ENCODE assay signal across 8 mouse cellular contexts in the genomic region with DNA sequence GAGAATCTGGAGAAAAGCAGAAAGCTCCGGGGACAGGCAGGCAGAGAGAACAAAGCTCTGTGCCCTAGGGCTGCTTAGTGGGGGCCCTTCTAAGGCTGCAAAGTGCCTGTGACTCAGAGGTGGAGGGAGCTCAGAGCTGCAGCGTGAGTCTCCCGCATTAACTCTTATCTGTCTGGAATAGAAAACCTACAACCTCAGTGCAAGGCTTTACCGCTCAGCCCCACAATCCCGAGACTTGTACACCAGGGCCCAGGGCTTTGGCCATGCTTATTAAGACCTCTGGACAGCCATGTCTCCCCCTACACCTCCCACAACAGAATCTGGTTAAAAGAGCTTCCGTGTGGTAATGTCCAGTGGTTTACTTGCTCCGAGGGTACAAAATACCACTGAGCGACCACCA. TPM values are rescaled to one million over a fixed set of nuclear protein-coding genes. Genes with fewer than 3 reads are reported as not detected.
DNase-seq lines count a peak whose midpoint lies in the region; ATAC-seq and TF ChIP-seq lines count a peak whose summit lies in the region.

No protein-coding gene starts in this region.

- peak overlapping the region; percentile 64 for H3K4me3 ChIP-seq in lung, embryonic 14.5 days (ENCODE audit: low read depth, low read length)
- H3K4me3 ChIP-seq in embryonic facial prominence, embryonic 12.5 days: peak overlapping the region; percentile 67
- peak overlapping the region; percentile 64 for H3K4me3 ChIP-seq in limb, embryonic 13.5 days
- H3K4me3 ChIP-seq in stomach, embryonic 14.5 days (ENCODE audit: low read depth, low read length): peak overlapping the region; percentile 65

- TF ChIP-seq CTCF in lung, embryonic 14.5 days (IDR thresholded peaks at IDR 0.05; ENCODE audit: low read depth): no peak

- H3K9me3 ChIP-seq in lung, embryonic 14.5 days (ENCODE audit: low read depth, low read length): no peaks in the 10 kb centered on the region
- no peaks in the 10 kb centered on the region for H3K9me3 ChIP-seq in embryonic facial prominence, embryonic 12.5 days
- no peaks in the 10 kb centered on the region for H3K9me3 ChIP-seq in limb, embryonic 13.5 days
- H3K9me3 ChIP-seq in stomach, embryonic 14.5 days (ENCODE audit: control insufficient read depth, low read depth, low read length): no peaks in the 10 kb centered on the region

- peaks cover 17% of the 10 kb centered on the region for H3K27me3 ChIP-seq in lung, embryonic 14.5 days (ENCODE audit: insufficient read depth, low read length)
- H3K27me3 ChIP-seq in embryonic facial prominence, embryonic 12.5 days: peaks cover 41% of the 10 kb centered on the region
- H3K27me3 ChIP-seq in limb, embryonic 13.5 days: peaks cover 54% of the 10 kb centered on the region
- peaks cover 6% of the 10 kb centered on the region; the same call in 1 of the 2 replicates for H3K27me3 ChIP-seq in stomach, embryonic 14.5 days (ENCODE audit: control insufficient read depth, insufficient read depth, low read length)

- no peak overlapping the region for H3K27ac ChIP-seq in lung, embryonic 14.5 days (ENCODE audit: low read depth)
- no peak overlapping the region for H3K27ac ChIP-seq in embryonic facial prominence, embryonic 12.5 days
- H3K27ac ChIP-seq in limb, embryonic 13.5 days: no peak overlapping the region
- H3K27ac ChIP-seq in stomach, embryonic 14.5 days (ENCODE audit: low read length): no peak overlapping the region

- H3K9ac ChIP-seq in lung, embryonic 14.5 days: no peak overlapping the region; the same call in 1 of the 2 replicates
- H3K9ac ChIP-seq in embryonic facial prominence, embryonic 12.5 days: peak overlapping the region; percentile 30; the same call in 1 of the 2 replicates
- no peak overlapping the region for H3K9ac ChIP-seq in limb, embryonic 13.5 days
- H3K9ac ChIP-seq in stomach, embryonic 14.5 days (replicated peaks; ENCODE audit: low read depth, low read length): no peak overlapping the region; the same call in 1 of the 2 replicates

- peak; percentile 9 for DNase-seq in lung, embryonic 14.5 days
- no peak for DNase-seq in lung, postnatal 36 days
- no peak for DNase-seq in urinary bladder, postnatal 25 days (ENCODE audit: low spot score)
- no peak for DNase-seq in cerebellum, postnatal 36 days

- peak overlapping the region; percentile 97 for H3K4me2 ChIP-seq in lung, embryonic 14.5 days
- H3K4me2 ChIP-seq in embryonic facial prominence, embryonic 12.5 days (replicated peaks): peak overlapping the region; percentile 93
- peak overlapping the region; percentile 95 for H3K4me2 ChIP-seq in limb, embryonic 13.5 days (replicated peaks)
- H3K4me2 ChIP-seq in stomach, embryonic 14.5 days (replicated peaks; ENCODE audit: low read depth, low read length): peak overlapping the region; percentile 96

- no peaks in the 10 kb centered on the region for H3K4me1 ChIP-seq in lung, embryonic 14.5 days (ENCODE audit: insufficient read depth)
- H3K4me1 ChIP-seq in embryonic facial prominence, embryonic 12.5 days: peaks cover 10% of the 10 kb centered on the region
- peaks cover 12% of the 10 kb centered on the region for H3K4me1 ChIP-seq in limb, embryonic 13.5 days
- no peaks in the 10 kb centered on the region for H3K4me1 ChIP-seq in stomach, embryonic 14.5 days (ENCODE audit: control insufficient read depth, insufficient read depth, low read length)

- H3K36me3 ChIP-seq in lung, embryonic 14.5 days (ENCODE audit: insufficient read depth): no peaks in the 10 kb centered on the region
- H3K36me3 ChIP-seq in embryonic facial prominence, embryonic 12.5 days: no peaks in the 10 kb centered on the region
- H3K36me3 ChIP-seq in limb, embryonic 13.5 days: no peaks in the 10 kb centered on the region
- H3K36me3 ChIP-seq in stomach, embryonic 14.5 days (ENCODE audit: control insufficient read depth, insufficient read depth, low read length): no peaks in the 10 kb centered on the region

- no peak for ATAC-seq in lung, embryonic 14.5 days (ENCODE audit: insufficient read depth)
- ATAC-seq in embryonic facial prominence, embryonic 12.5 days (ENCODE audit: insufficient number of reproducible peaks, insufficient read depth, low FRiP score, low TSS enrichment): no peak
- ATAC-seq in limb, embryonic 13.5 days (ENCODE audit: low FRiP score, low read depth): no peak
- no peak for ATAC-seq in stomach, embryonic 14.5 days (ENCODE audit: insufficient number of reproducible peaks, insufficient read depth, low FRiP score, low read depth)
- no peak for ATAC-seq in monocyte, adult 5-6 weeks (replicated peaks; ENCODE audit: insufficient number of reproducible peaks, low FRiP score, low TSS enrichment, poor library complexity, severe bottlenecking)

- 2% methylated on average over 8 of the region's 8 CpGs for WGBS in lung, embryonic 14.5 days
- 3% methylated on average over 8 of the region's 8 CpGs for WGBS in embryonic facial prominence, embryonic 12.5 days
- 1% methylated on average over 8 of the region's 8 CpGs for WGBS in limb, embryonic 13.5 days
- 4% methylated on average over 8 of the region's 8 CpGs for WGBS in stomach, embryonic 14.5 days

RNA-seq across cellular contexts. Expression of gene Cpne2, which starts 0.8 kb away (rescaled TPM):
- polyA plus RNA-seq in lung, embryonic 14.5 days (2014; fragmentation: Nextera tagmentation; extraction: Ambion mirVana): 12.1 and 12.4 TPM in 2 replicates
- 10.6 and 11.2 TPM in 2 replicates for polyA plus RNA-seq in embryonic facial prominence, embryonic 12.5 days (2016; fragmentation: Nextera tagmentation; extraction: Ambion mirVana)
- 8.8 and 9.2 TPM in 2 replicates for polyA plus RNA-seq in limb, embryonic 13.5 days (2015; fragmentation: Nextera tagmentation; extraction: Ambion mirVana)
- 12.2 and 14.9 TPM in 2 replicates for polyA plus RNA-seq in stomach, embryonic 14.5 days (2014; fragmentation: Nextera tagmentation; extraction: Ambion mirVana)
- total RNA-seq in monocyte, adult 5-6 weeks (2017): 6.0 to 7.8 TPM (median 6.9 TPM) in 3 replicates
